Mouse (Mus musculus): ENCODE results near the gene Pcgf3.

GRCm38 (mm10) chr5:108522597-108522996 is 61.6 kb downstream of the Pcgf3 start:
- TF ChIP-seq POLR2A (IDR thresholded peaks at IDR 0.05; ENCODE audit: borderline replicate concordance, extremely low read depth, low read depth, low read length) (no peak), CTCF (IDR thresholded peaks at IDR 0.05; ENCODE audit: insufficient read depth, low read length) (no peak)
